Mouse (Mus musculus) Patski (cell line): ENCODE results near the gene Txlna. TPM values are rescaled to one million over a fixed set of nuclear protein-coding genes. Genes with fewer than 3 reads are reported as not detected.

Experiments used
- ATAC-seq: fragments of 100-300 bp; one replicate; pipeline ENCODE4 v1.8.0; 2021
- CTCF ChIA-PET: fragments of 350-600 bp; sonication (Branson Sonifier 250); formaldehyde crosslinking; loops from one replicate; lab custom pipeline; 2022; ENCODE audit warnings: inconsistent platforms; lab: Charles Lee
- POLR2A ChIA-PET: fragments of 350-600 bp; sonication (Branson Sonifier 250); formaldehyde crosslinking; loops from one replicate; lab custom pipeline; 2022; ENCODE audit warnings: antibody characterized with exemption, inconsistent platforms; lab: Charles Lee
- DNase-seq: peaks from one replicate; pipeline ENCODE4 v3.0.0-alpha.2; 2011; ENCODE audit warnings: low read depth, low spot score
- H3K27me3 ChIP-seq: fragments of 371-371 bp; one replicate; pipeline ENCODE4 v1.5.1; 2021
- CTCF ChIP-seq: fragments of 100-300 bp; IDR thresholded peaks from one replicate; pipeline ENCODE4 v1.5.1; 2021
- in situ Hi-C: fragments of 300-500 bp; cut with MboI; formaldehyde crosslinking; loops from 3 replicates; pipeline ENCODE4 v1.11.1; 2018; ENCODE audit warnings: low pct_unique_long_range_greater_than_20kb, mixed read lengths
- polyA plus RNA-seq: library from polyadenylated mRNA; unstranded; gene quantifications from one replicate; pipeline ENCODE4 v1.2.3, GENCODE M21; 2021

The Txlna gene
- polyA plus RNA-seq, 1 experiment from 2014 or later = 51.2 TPM

- no peak for TF ChIP-seq CTCF
- ATAC-seq = no peak
- POLR2A ChIA-PET = no interaction called here
- H3K27me3 ChIP-seq = no peaks in the 10 kb centered on the region
- in situ Hi-C loops = no loop called here
- CTCF ChIA-PET = no interaction called here
- DNase-seq = no peak
Measured at GRCm38 (mm10) chr4:129654770-129655169, 13.9 kb upstream of the Txlna start.

GRCm38 (mm10) chr4:129650359-129650758 is 9.5 kb upstream of the Txlna start:
- TF ChIP-seq CTCF = no peak
- H3K27me3 ChIP-seq = no peaks in the 10 kb centered on the region
- DNase-seq (no peak), ATAC-seq (no peak)
- CTCF ChIA-PET = no interaction called here
- POLR2A ChIA-PET = no interaction called here
- in situ Hi-C loops = no loop called here

- no peak for ATAC-seq
- ChIA-PET POLR2A (no interaction called here), CTCF (no interaction called here)
- no peaks in the 10 kb centered on the region for H3K27me3 ChIP-seq
- no peak for DNase-seq
- TF ChIP-seq CTCF = no peak
- in situ Hi-C loops = no loop called here
Measured at GRCm38 (mm10) chr4:129648656-129649055, 7.8 kb upstream of the Txlna start.

GRCm38 (mm10) chr4:129645204-129645603 is 4.3 kb upstream of the Txlna start:
- ChIA-PET POLR2A (no interaction called here), CTCF (no interaction called here)
- ATAC-seq (no peak), DNase-seq (no peak)
- in situ Hi-C loops = no loop called here
- H3K27me3 ChIP-seq = no peaks in the 10 kb centered on the region
- TF ChIP-seq CTCF = no peak

GRCm38 (mm10) chr4:129641756-129642155 is 891 bp upstream of the Txlna start:
- H3K27me3 ChIP-seq = no peaks in the 10 kb centered on the region
- ChIA-PET CTCF (no interaction called here), POLR2A (no interaction called here)
- DNase-seq (no peak), ATAC-seq (no peak)
- TF ChIP-seq CTCF = no peak
- in situ Hi-C loops = no loop called here

- no peaks in the 10 kb centered on the region for H3K27me3 ChIP-seq
- no peak for ATAC-seq
- TF ChIP-seq CTCF = no peak
- POLR2A ChIA-PET = interaction anchor here (0.5 to 1.5 kb wide), 4 partner anchors 9 to 16 kb away, joined by 3 to 5 read pairs (median 3); partner anchors contain the start of gene Ccdc28b
- no peak for DNase-seq
- in situ Hi-C loops = no loop called here
- CTCF ChIA-PET = no interaction called here
Measured at GRCm38 (mm10) chr4:129640101-129640637, 696 bp downstream of the Txlna start.

GRCm38 (mm10) chr4:129639221-129639620 is 1.6 kb downstream of the Txlna start:
- in situ Hi-C loops = no loop called here
- TF ChIP-seq CTCF = no peak
- ChIA-PET POLR2A (no interaction called here), CTCF (no interaction called here)
- no peak for DNase-seq
- no peak for ATAC-seq
- no peaks in the 10 kb centered on the region for H3K27me3 ChIP-seq

GRCm38 (mm10) chr4:129633852-129634251 is 7.0 kb downstream of the Txlna start:
- ChIA-PET POLR2A (interaction anchor here (0.6 kb wide), 1 partner anchor 11 kb away, joined by 4 read pairs; no protein-coding TSS in a partner anchor), CTCF (interaction anchor here (1.5 kb wide), 1 partner anchor 9 kb away, joined by 3 read pairs; no protein-coding TSS in a partner anchor)
- DNase-seq (no peak), ATAC-seq (no peak)
- in situ Hi-C loops = no loop called here
- no peak for TF ChIP-seq CTCF
- no peaks in the 10 kb centered on the region for H3K27me3 ChIP-seq

- ATAC-seq (no peak), DNase-seq (no peak)
- CTCF ChIA-PET = interaction anchor here (2.2 kb wide), 1 partner anchor 23 kb away, joined by 4 read pairs; no protein-coding TSS in a partner anchor
- in situ Hi-C loops = no loop called here
- POLR2A ChIA-PET = interaction anchor here (1.6 kb wide), 1 partner anchor 9 kb away, joined by 3 read pairs; the partner anchor contains the start of gene Txlna
- H3K27me3 ChIP-seq = no peaks in the 10 kb centered on the region
- no peak for TF ChIP-seq CTCF
Measured at GRCm38 (mm10) chr4:129631867-129632266, 9.0 kb downstream of the Txlna start.

GRCm38 (mm10) chr4:129630944-129631343 is 9.9 kb downstream of the Txlna start:
- ChIA-PET POLR2A (interaction anchor here (1.6 kb wide), 1 partner anchor 10 kb away, joined by 3 read pairs; the partner anchor contains the start of gene Txlna), CTCF (no interaction called here)
- in situ Hi-C loops = no loop called here
- DNase-seq (no peak), ATAC-seq (no peak)
- no peak for TF ChIP-seq CTCF
- no peaks in the 10 kb centered on the region for H3K27me3 ChIP-seq

GRCm38 (mm10) chr4:129626035-129626434 is 14.8 kb downstream of the Txlna start:
- POLR2A ChIA-PET = interaction anchor here (0.6 kb wide), 1 partner anchor 15 kb away, joined by 3 read pairs; the partner anchor contains the start of gene Txlna
- no peak for DNase-seq
- no peak for TF ChIP-seq CTCF
- no peak for ATAC-seq
- CTCF ChIA-PET = no interaction called here
- H3K27me3 ChIP-seq = no peaks in the 10 kb centered on the region
- in situ Hi-C loops = no loop called here
